Mouse (Mus musculus) spleen, adult 12 weeks (tissue): ENCODE data around the gene Vdac2.

ENCODE experiments used
- DNase-seq: peaks from one replicate; pipeline ENCODE4 v3.0.0; 2022; ENCODE audit warnings: low spot score

Gene Vdac2

GRCm38 (mm10) chr14:21817453-21817852 is 7.6 kb upstream of the Vdac2 start:
- no peak for DNase-seq

- no peak for DNase-seq
These were observed 4.0 kb upstream of the Vdac2 start for GRCm38 (mm10) chr14:21820880-21821505.

GRCm38 (mm10) chr14:21822307-21822706 is 2.7 kb upstream of the Vdac2 start:
- no peak for DNase-seq

GRCm38 (mm10) chr14:21822795-21823374 is 2.2 kb upstream of the Vdac2 start:
- DNase-seq = peak; percentile 48

- no peak for DNase-seq
These were observed 1.1 kb upstream of the Vdac2 start for GRCm38 (mm10) chr14:21823897-21824296.

GRCm38 (mm10) chr14:21825786-21826491 is 901 bp downstream of the Vdac2 start:
- DNase-seq = no peak

GRCm38 (mm10) chr14:21830876-21831767 is 6.1 kb downstream of the Vdac2 start:
- DNase-seq = peak; percentile 98

GRCm38 (mm10) chr14:21831830-21832403 is 6.9 kb downstream of the Vdac2 start:
- DNase-seq = no peak

- DNase-seq = no peak
These were observed 13.4 kb downstream of the Vdac2 start for GRCm38 (mm10) chr14:21838336-21839017.

GRCm38 (mm10) chr14:21841819-21842592 is 17.0 kb downstream of the Vdac2 start:
- DNase-seq = no peak

GRCm38 (mm10) chr14:21843263-21843662 is 18.2 kb downstream of the Vdac2 start:
- DNase-seq = no peak

GRCm38 (mm10) chr14:21846827-21847380 is 21.9 kb downstream of the Vdac2 start:
- DNase-seq = no peak

GRCm38 (mm10) chr14:21847381-21848165 is 22.5 kb downstream of the Vdac2 start:
- peak; percentile 32 for DNase-seq

GRCm38 (mm10) chr14:21848166-21849154 is 23.4 kb downstream of the Vdac2 start, which contains the start of gene Comtd1:
Comtd1 (minus strand) TSS chr14:21848977.
- peak; percentile 93 for DNase-seq

GRCm38 (mm10) chr14:21849524-21850418 is 24.7 kb downstream of the Vdac2 start:
- DNase-seq = peak; percentile 26

GRCm38 (mm10) chr14:21850419-21851127 is 25.5 kb downstream of the Vdac2 start:
- DNase-seq = peak; percentile 24
